ENCODE assay signal across 9 mouse cellular contexts in genomic region chr17:23546702-23547505, GRCm38 (mm10). TPM values are rescaled to one million over a fixed set of nuclear protein-coding genes. Genes with fewer than 3 reads are reported as not detected.
A peak's percentile ranks its signal among the peaks of the same experiment; 100 is the strongest.
DNase-seq lines count a peak whose midpoint lies in the region; ATAC-seq and TF ChIP-seq lines count a peak whose summit lies in the region.
"Had no signal": no experiment of that assay in that cellular context is flagged by ENCODE, and none has a peak within 500 bp of the region (broad histone marks: within the 10 kb centered on the region; RNA-seq: fewer than 3 reads in every experiment).

No protein-coding gene starts in this region.

- peaks cover 1% of the 10 kb centered on the region for H3K4me1 ChIP-seq in cerebellum, adult 2 months (ENCODE audit: control insufficient read depth, insufficient read depth, low read length)
- H3K4me1 ChIP-seq in forebrain, postnatal 0 days (ENCODE audit: insufficient read depth), result no peaks in the 10 kb centered on the region
- peaks cover 25% of the 10 kb centered on the region for H3K4me1 ChIP-seq in neural tube, embryonic 13.5 days (replicated peaks)
- no peaks in the 10 kb centered on the region; the same call in 1 of the 2 replicates for H3K4me1 ChIP-seq in stomach, postnatal 0 days (replicated peaks; ENCODE audit: control insufficient read depth, insufficient read depth)

- H3K4me2 ChIP-seq in forebrain, postnatal 0 days (ENCODE audit: low read depth), result peak overlapping the region; percentile 52
- H3K4me2 ChIP-seq in neural tube, embryonic 13.5 days, result peak overlapping the region; percentile 59
- peak overlapping the region; percentile 60 for H3K4me2 ChIP-seq in stomach, postnatal 0 days (replicated peaks; ENCODE audit: low read depth)

- WGBS in cerebellum, adult 2 months, result under 1% methylated on average over 42 of the region's 42 CpGs
- under 1% methylated on average over 42 of the region's 42 CpGs for WGBS in forebrain, postnatal 0 days
- under 1% methylated on average over 42 of the region's 42 CpGs for WGBS in neural tube, embryonic 13.5 days
- under 1% methylated on average over 42 of the region's 42 CpGs for WGBS in stomach, postnatal 0 days

- no peaks in the 10 kb centered on the region for H3K36me3 ChIP-seq in forebrain, postnatal 0 days (ENCODE audit: insufficient read depth)
- no peaks in the 10 kb centered on the region for H3K36me3 ChIP-seq in neural tube, embryonic 13.5 days
- no peaks in the 10 kb centered on the region for H3K36me3 ChIP-seq in stomach, postnatal 0 days (ENCODE audit: control insufficient read depth, insufficient read depth, low read length)

- H3K27ac ChIP-seq in cerebellum, adult 2 months (ENCODE audit: insufficient read depth, low read length), result peak overlapping the region; percentile 40; the same call in 1 of the 2 replicates
- peak overlapping the region; percentile 72 for H3K27ac ChIP-seq in forebrain, postnatal 0 days (ENCODE audit: low read depth, low read length)
- H3K27ac ChIP-seq in neural tube, embryonic 13.5 days (replicated peaks), result peak overlapping the region; percentile 38
- peak overlapping the region; percentile 91 for H3K27ac ChIP-seq in stomach, postnatal 0 days (replicated peaks)

- DNase-seq in ES-CJ7 (ENCODE audit: low read depth, low spot score), result peak; percentile 85
- peak; percentile 83 to 89 for DNase-seq in cerebellum, adult 2 months
- peak; percentile 95 for DNase-seq in forebrain, postnatal 0 days
- peak; percentile 92 to 93 for DNase-seq in heart, postnatal 36 days
- peak; percentile 85 to 96 for DNase-seq in layer of hippocampus, adult 18-20 months (ENCODE audit: low spot score in 2 of 2)
- peak; percentile 85 to 87 for DNase-seq in lung, adult 18-20 months
- peak; percentile 89 for DNase-seq in stomach, postnatal 0 days (ENCODE audit: low spot score)

- no peaks in the 10 kb centered on the region for H3K9me3 ChIP-seq in forebrain, postnatal 0 days (ENCODE audit: low read length)
- H3K9me3 ChIP-seq in neural tube, embryonic 13.5 days, result no peaks in the 10 kb centered on the region
- no peaks in the 10 kb centered on the region for H3K9me3 ChIP-seq in stomach, postnatal 0 days (ENCODE audit: control insufficient read depth, low read length)

- TF ChIP-seq EP300 in stomach, postnatal 0 days (optimal IDR thresholded peaks at IDR 0.05), result no peak

- peak; percentile 39 for ATAC-seq in forebrain, postnatal 0 days
- peak; percentile 29 for ATAC-seq in neural tube, embryonic 13.5 days (ENCODE audit: low read depth)
- peak; percentile 41 for ATAC-seq in stomach, postnatal 0 days (ENCODE audit: low FRiP score, low TSS enrichment)

- no peak for TF ChIP-seq CTCF in cerebellum, adult 2 months (IDR thresholded peaks at IDR 0.05; ENCODE audit: borderline replicate concordance, insufficient read depth, low read depth, low read length)
- TF ChIP-seq CTCF in forebrain, postnatal 0 days (IDR thresholded peaks at IDR 0.05; ENCODE audit: low read depth), result no peak
- no peak for TF ChIP-seq CTCF in stomach, postnatal 0 days (IDR thresholded peaks at IDR 0.05; ENCODE audit: low read depth)

- no peak for TF ChIP-seq POLR2A in cerebellum, adult 2 months (IDR thresholded peaks at IDR 0.05; ENCODE audit: borderline replicate concordance, insufficient read depth, low read length)

- peak overlapping the region; percentile 100 for H3K4me3 ChIP-seq in cerebellum, adult 2 months (replicated peaks; ENCODE audit: insufficient read depth, low read depth, low read length)
- peak overlapping the region; percentile 81 for H3K4me3 ChIP-seq in forebrain, postnatal 0 days (ENCODE audit: low read depth, low read length)
- H3K4me3 ChIP-seq in neural tube, embryonic 13.5 days, result peak overlapping the region; percentile 64
- H3K4me3 ChIP-seq in stomach, postnatal 0 days (ENCODE audit: low read depth, low read length), result peak overlapping the region; percentile 86

- intact Hi-C loops in heart, postnatal 36 days (cut with DNase I), result loop anchor here (2.0 to 5.0 kb wide), 3 partner anchors 18 to 825 kb away; partner anchors contain the start of genes Zfp213 and Zfp40

- H3K27me3 ChIP-seq in cerebellum, adult 2 months (ENCODE audit: control insufficient read depth, insufficient read depth, low read length), result no peaks in the 10 kb centered on the region
- H3K27me3 ChIP-seq in forebrain, postnatal 0 days (ENCODE audit: insufficient read depth, low read length), result no peaks in the 10 kb centered on the region
- peaks cover 12% of the 10 kb centered on the region for H3K27me3 ChIP-seq in neural tube, embryonic 13.5 days
- no peaks in the 10 kb centered on the region for H3K27me3 ChIP-seq in stomach, postnatal 0 days (ENCODE audit: control insufficient read depth, insufficient read depth, low read length)

- H3K9ac ChIP-seq in forebrain, postnatal 0 days, result peak overlapping the region; percentile 66
- H3K9ac ChIP-seq in neural tube, embryonic 13.5 days, result peak overlapping the region; percentile 71
- H3K9ac ChIP-seq in stomach, postnatal 0 days (ENCODE audit: low read length), result peak overlapping the region; percentile 86

RNA-seq across cellular contexts. Expression of gene Zfp213, which starts 17.1 kb away (rescaled TPM):
- polyA plus RNA-seq in cerebellum, adult 2 months (2012; rRNA removed), result 9.2 and 9.5 TPM in 2 replicates
- total RNA-seq in forebrain, postnatal 0 days (2014; rRNA removed), result 16.9 and 18.8 TPM in 2 replicates
- polyA plus RNA-seq in forebrain, postnatal 0 days (2015; fragmentation: Nextera tagmentation; extraction: Ambion mirVana), result 10.7 and 10.9 TPM in 2 replicates
- total RNA-seq in heart, postnatal 36 days (2021), result 1 to 10 TPM; 4.9 to 5.1 TPM
- total RNA-seq in layer of hippocampus, adult 18-20 months (2021), result 1 to 10 TPM; 7.9 to 8.0 TPM
- 17.4 and 17.8 TPM in 2 replicates for polyA plus RNA-seq in neural tube, embryonic 13.5 days (2015; fragmentation: Nextera tagmentation; extraction: Ambion mirVana)
- 8.9 and 9.2 TPM in 2 replicates for polyA plus RNA-seq in stomach, postnatal 0 days (2015; fragmentation: Nextera tagmentation; extraction: Ambion mirVana)

RNA-seq across cellular contexts. Expression of gene Zfp13, which starts 52.4 kb away (rescaled TPM):
- 25.6 and 27.2 TPM in 2 replicates for polyA plus RNA-seq in cerebellum, adult 2 months (2012; rRNA removed)
- 43.0 and 47.0 TPM in 2 replicates for total RNA-seq in forebrain, postnatal 0 days (2014; rRNA removed)
- polyA plus RNA-seq in forebrain, postnatal 0 days (2015; fragmentation: Nextera tagmentation; extraction: Ambion mirVana), result 21.5 and 23.6 TPM in 2 replicates
- total RNA-seq in heart, postnatal 36 days (2021), result 1 to 10 TPM; 2.4 to 4.1 TPM
- total RNA-seq in layer of hippocampus, adult 18-20 months (2021), result 10 to 100 TPM; 28.0 to 29.6 TPM
- 24.4 and 28.8 TPM in 2 replicates for polyA plus RNA-seq in neural tube, embryonic 13.5 days (2015; fragmentation: Nextera tagmentation; extraction: Ambion mirVana)
- polyA plus RNA-seq in stomach, postnatal 0 days (2015; fragmentation: Nextera tagmentation; extraction: Ambion mirVana), result 4.0 and 5.7 TPM in 2 replicates

RNA-seq across cellular contexts. Expression of gene Zscan10, which starts 53.8 kb away (rescaled TPM):
- 0.13 and 0.16 TPM in 2 replicates for polyA plus RNA-seq in cerebellum, adult 2 months (2012; rRNA removed)
- total RNA-seq in forebrain, postnatal 0 days (2014; rRNA removed), result not detected in 2 replicates
- polyA plus RNA-seq in forebrain, postnatal 0 days (2015; fragmentation: Nextera tagmentation; extraction: Ambion mirVana), result 0.18 and 0.21 TPM in 2 replicates
- not detected for total RNA-seq in heart, postnatal 36 days (2021)
- total RNA-seq in layer of hippocampus, adult 18-20 months (2021), result not detected
- polyA plus RNA-seq in neural tube, embryonic 13.5 days (2015; fragmentation: Nextera tagmentation; extraction: Ambion mirVana), result not detected in 2 replicates
- polyA plus RNA-seq in stomach, postnatal 0 days (2015; fragmentation: Nextera tagmentation; extraction: Ambion mirVana), result 0.05 TPM in 1 of 2 replicates, not detected in the other
- polyA plus RNA-seq: gonadal fat pad, adult 2 months had no signal

Comparison
In these comparisons a context has a peak if more than half of its experiments do, and no peak if none do; other contexts are left out.
1. Peak in every context shown above with its lines: DNase-seq, ATAC-seq, H3K4me3 ChIP-seq and H3K27ac ChIP-seq.
2. H3K27ac ChIP-seq: peak in every context shown above with its lines; median percentile 91 in stomach, postnatal 0 days; 72 in forebrain, postnatal 0 days; 40 in cerebellum, adult 2 months; 38 in neural tube, embryonic 13.5 days.